Mouse (Mus musculus) neural tube, embryonic 15.5 days (tissue): Measurements from ENCODE around the gene Hoxb7. TPM values are rescaled to one million over a fixed set of nuclear protein-coding genes. Genes with fewer than 3 reads are reported as not detected.

ENCODE experiments used
- ATAC-seq: fragments of 200-750 bp; cut with Nextera tagmentation; 2 replicates; pipeline ENCODE4 v1.8.0; 2017; ENCODE audit warnings: mild to moderate bottlenecking, moderate TSS enrichment, moderate library complexity; ENCODE audit not compliant: low FRiP score
- H3K27ac ChIP-seq: fragments of 300-500 bp; sonication (generic); replicated peaks from 2 replicates; pipeline ENCODE4 v1.5.1; 2015; ENCODE audit warnings: mild to moderate bottlenecking, inconsistent platforms
- H3K27me3 ChIP-seq: fragments of 300-500 bp; sonication (generic); replicated peaks from 2 replicates; pipeline ENCODE4 v1.6.1; 2015; ENCODE audit warnings: inconsistent platforms
- H3K36me3 ChIP-seq: fragments of 300-500 bp; sonication (generic); 2 replicates; pipeline ENCODE4 v1.6.1; 2015; ENCODE audit warnings: inconsistent platforms
- H3K4me1 ChIP-seq: fragments of 300-500 bp; sonication (generic); 2 replicates; pipeline ENCODE4 v1.6.1; 2015; ENCODE audit warnings: inconsistent platforms
- H3K4me2 ChIP-seq: fragments of 300-500 bp; sonication (generic); 2 replicates; pipeline ENCODE4 v1.6.1; 2015; ENCODE audit warnings: inconsistent platforms, mild to moderate bottlenecking, moderate library complexity
- H3K4me3 ChIP-seq: fragments of 300-500 bp; sonication (generic); replicated peaks from 2 replicates; pipeline ENCODE4 v1.5.1; 2015; ENCODE audit warnings: mild to moderate bottlenecking, inconsistent platforms
- H3K9ac ChIP-seq: fragments of 300-500 bp; sonication (generic); replicated peaks from 2 replicates; pipeline ENCODE4 v1.6.1; 2015; ENCODE audit warnings: mild to moderate bottlenecking, inconsistent platforms
- H3K9me3 ChIP-seq: fragments of 300-500 bp; sonication (generic); replicated peaks from 2 replicates; pipeline ENCODE4 v1.6.1; 2016; ENCODE audit warnings: inconsistent platforms
- WGBS: fragments of 180-500 bp; shearing (Covaris S2); methylation state at CpG from one replicate; pipeline ENCODE4 v1.1.7; 2015; ENCODE audit warnings: mixed read lengths; 5-methylcytosine and 5-hydroxymethylcytosine counted together
- polyA plus RNA-seq: library from polyadenylated mRNA; unstranded; fragments of >200 nt; fragmentation: Nextera tagmentation; extraction: Ambion mirVana; gene quantifications from 2 replicates; pipeline ENCODE4 v1.2.1, GENCODE M21; 2015

The Hoxb7 gene
- polyA plus RNA-seq, 1 experiment from 2014 or later: 115 TPM

- no peaks in the 10 kb centered on the region for H3K9me3 ChIP-seq
- H3K9ac ChIP-seq: peak overlapping the region; percentile 83
- WGBS: 4% methylated on average over 18 of the region's 18 CpGs
- peak overlapping the region; percentile 60 for H3K4me3 ChIP-seq
- H3K4me2 ChIP-seq: peak overlapping the region; percentile 87
- no peaks in the 10 kb centered on the region for H3K36me3 ChIP-seq
- no peaks in the 10 kb centered on the region for H3K27me3 ChIP-seq
- peak overlapping the region; percentile 99 for H3K27ac ChIP-seq
- ATAC-seq: no peak
- peaks cover 49% of the 10 kb centered on the region for H3K4me1 ChIP-seq
Observed at GRCm38 (mm10) chr11:96281396-96281795, 5.0 kb upstream of the Hoxb7 start.

- H3K4me3 ChIP-seq: peak within 1 kb of the TSS; percentile 60
- no peaks in the 10 kb centered on the region for H3K9me3 ChIP-seq
- H3K4me1 ChIP-seq: peaks cover 43% of the 10 kb centered on the region
- H3K27me3 ChIP-seq: no peaks in the 10 kb centered on the region
- peak within 1 kb of the TSS; percentile 83 for H3K9ac ChIP-seq
- ATAC-seq: peak; percentile 54
- H3K4me2 ChIP-seq: peak within 1 kb of the TSS; percentile 87
- H3K36me3 ChIP-seq: no peaks in the 10 kb centered on the region
- H3K27ac ChIP-seq: peak within 1 kb of the TSS; percentile 99
- WGBS: under 1% methylated on average over 27 of the region's 27 CpGs
Observed at GRCm38 (mm10) chr11:96281855-96282570, 4.4 kb upstream of the Hoxb7 start, which contains the start of gene Hoxb8. TSS of gene Hoxb8 (plus strand) at chr11:96281905.

- H3K9ac ChIP-seq: peak overlapping the region; percentile 83
- peak overlapping the region; percentile 99 for H3K27ac ChIP-seq
- H3K4me1 ChIP-seq: peaks cover 39% of the 10 kb centered on the region
- ATAC-seq: no peak
- no peaks in the 10 kb centered on the region for H3K9me3 ChIP-seq
- peak overlapping the region; percentile 60 for H3K4me3 ChIP-seq
- WGBS: under 1% methylated on average over 49 of the region's 49 CpGs
- H3K27me3 ChIP-seq: no peaks in the 10 kb centered on the region
- H3K36me3 ChIP-seq: no peaks in the 10 kb centered on the region
- peak overlapping the region; percentile 87 for H3K4me2 ChIP-seq
Observed at GRCm38 (mm10) chr11:96282795-96283430, 3.5 kb upstream of the Hoxb7 start.

DNA sequence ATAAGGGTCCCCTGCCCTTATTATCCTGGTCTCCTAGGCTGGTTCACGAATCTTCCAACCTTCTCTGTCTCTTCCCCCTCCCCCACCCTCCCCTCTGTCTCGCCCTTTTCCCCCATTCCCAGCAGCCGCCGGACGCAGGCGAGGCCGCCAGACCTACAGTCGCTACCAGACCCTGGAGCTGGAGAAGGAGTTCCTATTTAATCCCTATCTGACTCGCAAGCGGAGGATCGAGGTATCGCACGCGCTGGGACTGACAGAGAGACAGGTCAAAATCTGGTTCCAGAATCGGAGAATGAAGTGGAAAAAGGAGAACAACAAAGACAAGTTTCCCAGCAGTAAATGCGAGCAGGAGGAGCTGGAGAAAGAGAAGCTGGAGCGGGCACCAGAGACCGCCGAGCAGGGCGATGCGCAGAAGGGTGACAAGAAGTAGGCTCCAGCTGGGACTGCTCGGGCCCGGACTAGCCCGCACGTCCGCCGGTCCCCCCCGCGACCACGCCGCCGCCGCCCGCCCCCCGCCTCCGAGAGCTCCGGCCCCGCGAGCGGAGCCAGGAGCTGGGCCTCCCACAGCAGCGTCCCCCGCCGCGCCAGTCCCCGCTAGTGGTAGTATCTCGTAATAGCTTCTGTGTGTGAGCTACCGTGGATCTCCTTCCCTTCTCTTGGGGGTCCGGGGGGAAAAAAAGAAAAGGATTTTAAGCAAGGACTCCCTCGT lies 2.2 kb upstream of the Hoxb7 start:
- Histone ChIP-seq H3K4me3 (peak overlapping the region; percentile 60), H3K9ac (peak overlapping the region; percentile 83), H3K9me3 (no peaks in the 10 kb centered on the region), H3K36me3 (no peaks in the 10 kb centered on the region), H3K27me3 (no peaks in the 10 kb centered on the region), H3K4me2 (peak overlapping the region; percentile 87), H3K27ac (peak overlapping the region; percentile 99), H3K4me1 (peaks cover 38% of the 10 kb centered on the region)
- under 1% methylated on average over 49 of the region's 49 CpGs for WGBS
- no peak for ATAC-seq

GRCm38 (mm10) chr11:96284774-96285734 lies 1.4 kb upstream of the Hoxb7 start:
- H3K4me2 ChIP-seq: peak overlapping the region; percentile 87
- H3K36me3 ChIP-seq: no peaks in the 10 kb centered on the region
- H3K9me3 ChIP-seq: no peaks in the 10 kb centered on the region
- WGBS: 2% methylated on average over 32 of the region's 37 CpGs
- peak overlapping the region; percentile 60 for H3K4me3 ChIP-seq
- no peaks in the 10 kb centered on the region for H3K27me3 ChIP-seq
- peaks cover 29% of the 10 kb centered on the region for H3K4me1 ChIP-seq
- peak; percentile 82 for ATAC-seq
- peak overlapping the region; percentile 99 for H3K27ac ChIP-seq
- peak overlapping the region; percentile 83 for H3K9ac ChIP-seq

- H3K27ac ChIP-seq: peak overlapping the region; percentile 99
- no peaks in the 10 kb centered on the region for H3K27me3 ChIP-seq
- no peaks in the 10 kb centered on the region for H3K36me3 ChIP-seq
- H3K4me2 ChIP-seq: peak overlapping the region; percentile 87
- peak overlapping the region; percentile 60 for H3K4me3 ChIP-seq
- ATAC-seq: no peak
- H3K4me1 ChIP-seq: peaks cover 28% of the 10 kb centered on the region
- no peaks in the 10 kb centered on the region for H3K9me3 ChIP-seq
- under 1% methylated on average over 55 of the region's 55 CpGs for WGBS
- H3K9ac ChIP-seq: peak overlapping the region; percentile 83
Observed at GRCm38 (mm10) chr11:96286739-96287385, 439 bp downstream of the Hoxb7 start.

DNA sequence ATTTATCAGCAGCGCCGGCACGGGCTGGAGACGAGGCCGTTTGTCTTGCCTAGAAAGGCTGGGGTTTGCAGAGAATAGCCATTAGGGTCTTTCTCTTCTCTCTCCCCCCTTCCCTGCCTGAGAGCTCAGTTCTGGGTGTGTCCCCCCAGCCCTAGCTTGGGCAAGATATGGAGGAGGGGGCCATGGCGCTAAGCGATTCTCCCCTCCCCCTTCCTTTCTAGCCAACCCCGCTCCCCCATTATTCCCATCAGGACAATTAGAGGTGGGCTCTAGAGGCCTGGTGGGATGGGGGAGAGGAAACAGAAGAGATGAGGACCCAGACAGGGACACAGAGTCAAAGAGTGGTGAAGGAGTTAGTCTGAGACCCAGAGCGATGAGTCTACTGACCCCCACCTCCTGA lies 988 bp downstream of the Hoxb7 start:
- 4% methylated on average over 9 of the region's 9 CpGs for WGBS
- Histone ChIP-seq H3K27ac (peak overlapping the region; percentile 99), H3K36me3 (no peaks in the 10 kb centered on the region), H3K27me3 (no peaks in the 10 kb centered on the region), H3K4me2 (peak overlapping the region; percentile 87), H3K4me3 (peak overlapping the region; percentile 60), H3K9ac (peak overlapping the region; percentile 83), H3K9me3 (no peaks in the 10 kb centered on the region), H3K4me1 (peaks cover 28% of the 10 kb centered on the region)
- peak; percentile 29; the same call in 1 of the 2 replicates for ATAC-seq

DNA sequence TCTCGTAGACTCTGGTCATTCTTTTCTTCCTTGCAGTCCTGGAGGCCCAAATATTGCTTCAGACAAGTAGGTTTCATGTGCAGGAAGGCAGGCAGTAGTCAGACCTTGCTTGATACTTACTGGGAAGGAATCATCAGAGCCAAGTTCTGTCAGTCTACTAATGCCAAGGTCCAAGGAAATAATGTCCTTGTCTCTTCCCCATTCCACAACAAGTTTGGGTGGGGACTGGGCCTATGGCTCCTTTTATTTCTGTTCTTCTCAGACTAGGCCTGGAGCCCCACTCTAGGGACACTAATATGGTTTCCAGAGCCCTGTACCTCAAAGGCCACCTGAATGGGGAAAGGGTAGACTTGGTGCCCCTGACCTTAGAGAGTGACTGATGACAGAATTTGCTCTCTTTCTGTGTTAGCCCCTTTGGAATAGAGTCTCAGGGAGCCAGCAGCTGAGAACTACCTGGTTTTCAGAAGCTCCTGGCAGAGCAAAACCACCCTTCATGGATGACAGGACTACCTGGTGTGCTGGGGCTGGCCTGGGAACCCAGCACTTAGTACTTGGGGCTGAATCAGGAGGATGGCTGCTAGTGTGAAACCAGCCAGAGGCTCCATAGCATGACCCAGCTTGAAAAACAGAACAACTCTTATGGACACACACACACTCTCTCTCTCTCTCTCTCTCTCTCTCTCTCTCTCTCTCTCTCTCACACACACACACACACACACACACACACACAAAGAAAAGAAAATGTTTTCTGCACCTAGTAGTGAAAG lies 2.2 kb downstream of the Hoxb7 start:
- peak overlapping the region; percentile 87 for H3K4me2 ChIP-seq
- H3K4me3 ChIP-seq: peak overlapping the region; percentile 60
- 7% methylated on average over 1 of the region's 1 CpGs for WGBS

DNA sequence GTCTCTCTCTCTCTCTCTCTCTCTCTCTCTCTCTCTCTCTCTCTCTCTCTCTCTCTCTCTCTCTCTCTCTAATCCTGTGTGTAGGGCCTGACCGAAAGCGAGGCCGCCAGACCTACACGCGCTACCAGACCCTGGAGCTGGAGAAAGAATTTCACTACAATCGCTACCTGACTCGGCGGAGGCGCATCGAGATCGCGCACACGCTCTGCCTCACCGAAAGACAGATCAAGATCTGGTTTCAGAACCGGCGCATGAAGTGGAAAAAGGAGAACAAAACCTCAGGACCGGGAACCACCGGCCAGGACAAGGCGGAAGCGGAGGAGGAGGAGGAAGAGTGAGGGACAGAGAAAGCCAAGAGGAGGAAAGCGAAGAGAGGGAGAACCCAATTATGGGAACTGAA lies 2.9 kb downstream of the Hoxb7 start:
- Histone ChIP-seq H3K4me1 (peaks cover 28% of the 10 kb centered on the region), H3K9me3 (no peaks in the 10 kb centered on the region), H3K4me2 (peak overlapping the region; percentile 87), H3K9ac (peak overlapping the region; percentile 83), H3K27me3 (no peaks in the 10 kb centered on the region), H3K4me3 (peak overlapping the region; percentile 60), H3K36me3 (no peaks in the 10 kb centered on the region), H3K27ac (peak overlapping the region; percentile 99)
- WGBS: 9% methylated on average over 21 of the region's 21 CpGs
- no peak for ATAC-seq

More for the DNA sequence above, 2.2 kb downstream of the Hoxb7 start:
- no peaks in the 10 kb centered on the region for H3K36me3 ChIP-seq
- no peaks in the 10 kb centered on the region for H3K9me3 ChIP-seq
- peak overlapping the region; percentile 99 for H3K27ac ChIP-seq
- no peak for ATAC-seq
- no peaks in the 10 kb centered on the region for H3K27me3 ChIP-seq
- peak overlapping the region; percentile 83 for H3K9ac ChIP-seq
- peaks cover 28% of the 10 kb centered on the region for H3K4me1 ChIP-seq

GRCm38 (mm10) chr11:96289837-96290236 lies 3.4 kb downstream of the Hoxb7 start:
- Histone ChIP-seq H3K27me3 (no peaks in the 10 kb centered on the region), H3K27ac (peak overlapping the region; percentile 99), H3K36me3 (no peaks in the 10 kb centered on the region), H3K9ac (peak overlapping the region; percentile 83), H3K4me2 (peak overlapping the region; percentile 87), H3K4me1 (peaks cover 28% of the 10 kb centered on the region), H3K4me3 (peak overlapping the region; percentile 60), H3K9me3 (no peaks in the 10 kb centered on the region)
- 10% methylated on average over 6 of the region's 6 CpGs for whole genome bisulfite sequencing
- no peak for ATAC-seq
